Mouse (Mus musculus) B cell, adult (primary cell): ENCODE results near the gene Gm20441. TPM values are rescaled to one million over a fixed set of nuclear protein-coding genes. Genes with fewer than 3 reads are reported as not detected.

Experiments
- total RNA-seq: library from RNA; stranded (reverse); gene quantifications from 4 replicates; pipeline ENCODE4 v1.2.4, GENCODE M21; 2023; ENCODE audit not compliant: inconsistent age

The Gm20441 gene
- not detected in 4 replicates for total RNA-seq

GRCm38 (mm10) chr10:75780769-75781578, at the start of gene Gm20441, which contains the start of gene Gstt3:
Gm20441 (minus strand) TSS chr10:75780954.
Gstt3 (minus strand) TSS chr10:75781414.

GRCm38 (mm10) chr10:75822443-75822842, 41.7 kb upstream of the Gm20441 start, which contains the start of gene Gstt4:
Gstt4 (minus strand) TSS chr10:75822543.

DNA sequence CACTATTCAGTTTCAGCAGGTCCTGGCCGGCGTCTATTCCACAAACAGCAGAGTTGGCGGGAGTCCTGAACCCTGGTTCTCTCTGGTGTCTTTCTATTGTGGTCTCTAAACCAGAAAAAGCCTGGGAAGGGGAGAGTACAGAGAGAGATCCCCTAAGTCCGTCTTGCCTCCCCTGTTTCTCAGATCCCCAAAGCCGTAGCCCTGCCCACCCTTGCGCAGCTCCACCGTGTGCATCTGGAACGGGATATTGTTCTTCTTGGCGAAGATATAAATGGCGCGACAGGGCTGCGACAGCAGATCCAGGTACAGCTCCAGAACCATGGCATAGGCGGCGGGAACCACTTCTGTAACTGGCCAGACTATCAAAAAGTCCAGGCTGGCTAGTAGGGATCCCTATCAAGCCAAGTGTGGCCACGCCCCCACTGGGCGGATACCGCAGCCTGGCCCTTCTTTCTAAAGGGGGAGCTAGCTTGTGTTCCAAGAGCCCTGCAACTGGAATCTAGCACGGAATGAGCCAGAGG, 17.5 kb upstream of the Gm20441 start, which contains the start of gene Gstt1:
Gene Gstt1, minus strand, starts transcription at position 409 of the 521 bp plus-strand sequence.

GRCm38 (mm10) chr10:75772795-75773664, 7.7 kb downstream of the Gm20441 start, which contains the start of gene Ddt:
Ddt (minus strand) TSS chr10:75773414.

GRCm38 (mm10) chr10:75763682-75764518, 16.9 kb downstream of the Gm20441 start, which contains the start of gene Cabin1:
Cabin1 (minus strand) TSS chr10:75764341.

Other genes with a start within 250 kb of the Gm20441 start
- not detected in 4 replicates for gene Lrrc75b, start 220.6 kb downstream of the Gm20441 start, total RNA-seq
- not detected in 4 replicates for gene Ggt1, start 219.3 kb downstream of the Gm20441 start, total RNA-seq
- 0.26 to 1.6 TPM (median 0.73 TPM) in 4 replicates for gene Ggt5, start 191.6 kb downstream of the Gm20441 start, total RNA-seq
- gene Susd2, start 136.9 kb downstream of the Gm20441 start, total RNA-seq = 2.0 to 3.1 TPM (median 2.7 TPM) in 4 replicates
- 85.4 to 99.8 TPM (median 93.3 TPM) in 4 replicates for gene Cabin1, start 16.6 kb downstream of the Gm20441 start, total RNA-seq
- 27.4 to 36.0 TPM (median 31.1 TPM) in 4 replicates for gene Ddt, start 7.5 kb downstream of the Gm20441 start, total RNA-seq
- 6.7 to 10.3 TPM (median 8.6 TPM) in 4 replicates for gene Gstt3, start 460 bp upstream of the Gm20441 start, total RNA-seq
- not detected in 4 replicates for gene Gstt1, start 17.6 kb upstream of the Gm20441 start, total RNA-seq
- not detected in 4 replicates for gene Gstt4, start 41.6 kb upstream of the Gm20441 start, total RNA-seq
- gene Gstt2, start 56.5 kb upstream of the Gm20441 start, total RNA-seq = 30.2 to 44.1 TPM (median 38.2 TPM) in 4 replicates
- 226 to 261 TPM (median 242 TPM) in 4 replicates for gene Mif, start 79.3 kb upstream of the Gm20441 start, total RNA-seq
- gene Derl3, start 112.5 kb upstream of the Gm20441 start, total RNA-seq = 14.4 to 19.2 TPM (median 14.8 TPM) in 4 replicates
- 75.2 to 82.6 TPM (median 81.7 TPM) in 4 replicates for gene Smarcb1, start 140.7 kb upstream of the Gm20441 start, total RNA-seq
- 144 to 159 TPM (median 149 TPM) in 4 replicates for gene Chchd10, start 152.2 kb upstream of the Gm20441 start, total RNA-seq
- gene Mmp11, start 155.5 kb upstream of the Gm20441 start, total RNA-seq = 2.2 to 5.1 TPM (median 3.2 TPM) in 4 replicates
- not detected in 4 replicates for gene Gm867, start 159.7 kb upstream of the Gm20441 start, total RNA-seq
- gene Vpreb3, start 162.1 kb upstream of the Gm20441 start, total RNA-seq = 106 to 145 TPM (median 134 TPM) in 4 replicates
- 1.3 to 2.0 TPM (median 1.6 TPM) in 4 replicates for gene Gm5134, start 173.6 kb upstream of the Gm20441 start, total RNA-seq